Mouse (Mus musculus): ENCODE data around the gene Spdye4c. TPM values are rescaled to one million over a fixed set of nuclear protein-coding genes. Genes with fewer than 3 reads are reported as not detected.

Spdye4c gene
- not detected in 2 replicates for polyA plus RNA-seq (2015; fragmentation: Nextera tagmentation; extraction: Ambion mirVana)

GRCm38 (mm10) chr2:128590909-128591308 is at the start of gene Spdye4c:
Spdye4c (plus strand) TSS chr2:128591209.
- 85% methylated on average over 3 of the region's 3 CpGs for WGBS (ENCODE audit: insufficient replicate concordance)
- H3K9me3 ChIP-seq (ENCODE audit: low read length): no peaks in the 10 kb centered on the region
- H3K9ac ChIP-seq (replicated peaks): no peak within 1 kb of the TSS
- DNase-seq (no peak), ATAC-seq (no peak)
- TF ChIP-seq CTCF (IDR thresholded peaks at IDR 0.05; ENCODE audit: low read depth) (no peak), EP300 (IDR thresholded peaks at IDR 0.05; ENCODE audit: low read depth) (no peak)
- no peaks in the 10 kb centered on the region for H3K27me3 ChIP-seq (ENCODE audit: insufficient read depth, low read length)
- H3K4me3 ChIP-seq (ENCODE audit: low read depth, low read length): no peak within 1 kb of the TSS
- no peak within 1 kb of the TSS for H3K27ac ChIP-seq (ENCODE audit: low read depth)
- H3K4me1 ChIP-seq (ENCODE audit: insufficient read depth): no peaks in the 10 kb centered on the region
- H3K36me3 ChIP-seq (replicated peaks; ENCODE audit: insufficient read depth, low read length): no peaks in the 10 kb centered on the region
- H3K4me2 ChIP-seq (ENCODE audit: low read depth, low read length): no peak within 1 kb of the TSS

- Histone ChIP-seq H3K4me3 (ENCODE audit: low read depth, low read length) (no peak overlapping the region), H3K36me3 (replicated peaks; ENCODE audit: insufficient read depth, low read length) (no peaks in the 10 kb centered on the region), H3K9ac (replicated peaks) (no peak overlapping the region), H3K27ac (ENCODE audit: low read depth) (no peak overlapping the region), H3K4me1 (ENCODE audit: insufficient read depth) (no peaks in the 10 kb centered on the region), H3K9me3 (ENCODE audit: low read length) (no peaks in the 10 kb centered on the region), H3K27me3 (ENCODE audit: insufficient read depth, low read length) (no peaks in the 10 kb centered on the region), H3K4me2 (ENCODE audit: low read depth, low read length) (no peak overlapping the region)
- WGBS (ENCODE audit: insufficient replicate concordance): 60% methylated on average over 8 of the region's 8 CpGs
- no peak for DNase-seq
- ATAC-seq: no peak
- TF ChIP-seq EP300 (IDR thresholded peaks at IDR 0.05; ENCODE audit: low read depth) (no peak), CTCF (IDR thresholded peaks at IDR 0.05; ENCODE audit: low read depth) (peak; percentile 30; the same call in 1 of the 2 replicates)
Observed at GRCm38 (mm10) chr2:128543495-128543894, 47.5 kb upstream of the Spdye4c start.

GRCm38 (mm10) chr2:128544421-128545137 is 46.4 kb upstream of the Spdye4c start:
- Histone ChIP-seq H3K27ac (ENCODE audit: low read depth) (no peak overlapping the region), H3K9ac (replicated peaks) (no peak overlapping the region), H3K4me1 (ENCODE audit: insufficient read depth) (no peaks in the 10 kb centered on the region), H3K4me2 (ENCODE audit: low read depth, low read length) (no peak overlapping the region), H3K36me3 (replicated peaks; ENCODE audit: insufficient read depth, low read length) (no peaks in the 10 kb centered on the region), H3K4me3 (ENCODE audit: low read depth, low read length) (no peak overlapping the region), H3K9me3 (ENCODE audit: low read length) (no peaks in the 10 kb centered on the region), H3K27me3 (ENCODE audit: insufficient read depth, low read length) (no peaks in the 10 kb centered on the region)
- WGBS (ENCODE audit: insufficient replicate concordance): 40% methylated on average over 5 of the region's 5 CpGs
- ATAC-seq (peak; percentile 88), DNase-seq (peak; percentile 53)
- TF ChIP-seq CTCF (IDR thresholded peaks at IDR 0.05; ENCODE audit: low read depth): peak; percentile 74
- TF ChIP-seq EP300 (IDR thresholded peaks at IDR 0.05; ENCODE audit: low read depth): peak; percentile 88

- Histone ChIP-seq H3K27me3 (ENCODE audit: insufficient read depth, low read length) (no peaks in the 10 kb centered on the region), H3K4me2 (ENCODE audit: low read depth, low read length) (no peak overlapping the region), H3K36me3 (replicated peaks; ENCODE audit: insufficient read depth, low read length) (no peaks in the 10 kb centered on the region), H3K27ac (ENCODE audit: low read depth) (no peak overlapping the region), H3K4me3 (ENCODE audit: low read depth, low read length) (no peak overlapping the region), H3K9ac (replicated peaks) (no peak overlapping the region), H3K4me1 (ENCODE audit: insufficient read depth) (no peaks in the 10 kb centered on the region), H3K9me3 (ENCODE audit: low read length) (no peaks in the 10 kb centered on the region)
- 72% methylated on average over 7 of the region's 7 CpGs for WGBS (ENCODE audit: insufficient replicate concordance)
- ATAC-seq: no peak
- TF ChIP-seq CTCF (IDR thresholded peaks at IDR 0.05; ENCODE audit: low read depth): no peak
- TF ChIP-seq EP300 (IDR thresholded peaks at IDR 0.05; ENCODE audit: low read depth): no peak
- no peak for DNase-seq
Observed at GRCm38 (mm10) chr2:128545447-128545846, 45.6 kb upstream of the Spdye4c start.

GRCm38 (mm10) chr2:128547079-128547478 is 43.9 kb upstream of the Spdye4c start:
- Histone ChIP-seq H3K27ac (ENCODE audit: low read depth) (no peak overlapping the region), H3K4me1 (ENCODE audit: insufficient read depth) (no peaks in the 10 kb centered on the region; the same call in 1 of the 2 replicates), H3K36me3 (replicated peaks; ENCODE audit: insufficient read depth, low read length) (no peaks in the 10 kb centered on the region), H3K4me2 (ENCODE audit: low read depth, low read length) (no peak overlapping the region), H3K4me3 (ENCODE audit: low read depth, low read length) (no peak overlapping the region), H3K27me3 (ENCODE audit: insufficient read depth, low read length) (no peaks in the 10 kb centered on the region), H3K9ac (replicated peaks) (no peak overlapping the region), H3K9me3 (ENCODE audit: low read length) (no peaks in the 10 kb centered on the region)
- DNase-seq (no peak), ATAC-seq (no peak)
- 81% methylated on average over 10 of the region's 10 CpGs for WGBS (ENCODE audit: insufficient replicate concordance)
- TF ChIP-seq EP300 (IDR thresholded peaks at IDR 0.05; ENCODE audit: low read depth): no peak
- no peak for TF ChIP-seq CTCF (IDR thresholded peaks at IDR 0.05; ENCODE audit: low read depth)

- H3K4me2 ChIP-seq (ENCODE audit: low read depth, low read length): no peak overlapping the region
- DNase-seq (no peak), ATAC-seq (no peak)
- TF ChIP-seq EP300 (IDR thresholded peaks at IDR 0.05; ENCODE audit: low read depth): no peak
- no peak for TF ChIP-seq CTCF (IDR thresholded peaks at IDR 0.05; ENCODE audit: low read depth)
- WGBS (ENCODE audit: insufficient replicate concordance): 65% methylated on average over 2 of the region's 2 CpGs
- no peaks in the 10 kb centered on the region for H3K36me3 ChIP-seq (replicated peaks; ENCODE audit: insufficient read depth, low read length)
- H3K27me3 ChIP-seq (ENCODE audit: insufficient read depth, low read length): no peaks in the 10 kb centered on the region
- no peaks in the 10 kb centered on the region for H3K9me3 ChIP-seq (ENCODE audit: low read length)
- peaks cover 2% of the 10 kb centered on the region; the same call in 1 of the 2 replicates for H3K4me1 ChIP-seq (ENCODE audit: insufficient read depth)
- H3K4me3 ChIP-seq (ENCODE audit: low read depth, low read length): no peak overlapping the region
- H3K9ac ChIP-seq (replicated peaks): no peak overlapping the region
- H3K27ac ChIP-seq (ENCODE audit: low read depth): no peak overlapping the region
Observed at GRCm38 (mm10) chr2:128548262-128548661, 42.7 kb upstream of the Spdye4c start.
